In the genomic region with DNA sequence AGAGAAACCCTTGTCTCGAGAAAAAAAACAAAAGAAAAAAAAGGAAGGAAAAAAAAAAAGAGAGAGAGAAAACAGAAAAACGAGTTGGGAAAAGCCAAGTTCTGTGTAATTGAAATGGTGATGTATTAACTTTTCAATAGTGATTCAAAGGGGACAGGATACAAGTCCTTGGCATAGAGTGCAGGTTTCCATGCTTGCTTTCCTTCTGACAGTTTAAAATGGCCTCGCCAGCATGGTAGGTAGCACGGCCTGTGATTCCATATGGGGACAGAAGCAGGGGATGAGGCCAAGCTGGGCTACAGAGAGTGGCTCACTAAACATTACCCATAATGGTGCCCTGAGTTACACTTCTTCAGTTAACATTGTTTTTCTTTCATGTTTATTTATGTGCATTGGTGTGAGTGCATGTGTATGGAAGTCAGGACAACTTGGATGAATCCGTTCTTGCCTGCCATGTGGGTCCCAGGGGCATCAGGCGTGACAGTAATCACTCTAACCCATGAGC, we compare ENCODE assay signal across 23 mouse cellular contexts. TPM values are rescaled to one million over a fixed set of nuclear protein-coding genes. Genes with fewer than 3 reads are reported as not detected.
DNase-seq lines count a peak whose midpoint lies in the region; ATAC-seq and TF ChIP-seq lines count a peak whose summit lies in the region.
"Had no signal": no experiment of that assay in that cellular context is flagged by ENCODE, and none has a peak within 500 bp of the region (broad histone marks: within the 10 kb centered on the region; RNA-seq: fewer than 3 reads in every experiment).

No protein-coding gene starts in this region.

- DNase-seq in kidney, adult 9 months = peak; percentile 51
- no peak for DNase-seq in kidney, postnatal 25 days
- no peak for DNase-seq in MEL (ENCODE audit: low read depth, low spot score)
- no peak for DNase-seq in cerebellum, adult 9-10 months
- DNase-seq in right cerebral cortex, postnatal 36 days (ENCODE audit: low spot score in 2 of 2) = no peak
- DNase-seq: adrenal gland, adult 2 months; adrenal gland, postnatal 25 days; cerebellum, adult 18-20 months; cerebellum, postnatal 10 days; gastrocnemius, postnatal 36 days; heart, adult 18-20 months; heart, postnatal 10 days had no signal

- no peak for TF ChIP-seq EP300 in MEL (IDR thresholded peaks at IDR 0.05; ENCODE audit: low read depth in 1 of 2, low read length in 2 of 2)

- no peaks in the 10 kb centered on the region for H3K4me1 ChIP-seq in MEL (ENCODE audit: control insufficient read depth in 1 of 2, insufficient read depth in 2 of 2, low read length in 2 of 2)
- no peaks in the 10 kb centered on the region for H3K4me1 ChIP-seq in kidney, embryonic 15.5 days
- H3K4me1 ChIP-seq: embryonic facial prominence, embryonic 10.5 days; forebrain, embryonic 10.5 days; forebrain, embryonic 15.5 days; heart, embryonic 10.5 days; hindbrain, embryonic 13.5 days had no signal

- no peak; a peak in 1 of 4 replicates for TF ChIP-seq POLR2A in MEL (IDR thresholded peaks at IDR 0.05; ENCODE audit: control insufficient read depth in 1 of 2, insufficient read depth in 1 of 2, low read depth in 1 of 2, low read length in 2 of 2, poor library complexity in 1 of 2)

- no peak; the same call in 1 of the 2 replicates for ATAC-seq in kidney, embryonic 15.5 days (replicated peaks; ENCODE audit: low FRiP score)
- ATAC-seq: forebrain, embryonic 15.5 days; hindbrain, postnatal 0 days had no signal

- no peak for TF ChIP-seq CTCF in MEL (IDR thresholded peaks at IDR 0.05 in 2 of 3, conservative IDR thresholded peaks at IDR 0.05 in 1 of 3; ENCODE audit: control insufficient read depth in 1 of 3, insufficient read depth in 1 of 3, low read depth in 2 of 3, low read length in 3 of 3, poor library complexity in 1 of 3, severe bottlenecking in 1 of 3)

- peaks cover 0 to 9% of the 10 kb centered on the region in 2 experiments; a peak in 3 of 4 replicates for H3K36me3 ChIP-seq in MEL (ENCODE audit: control insufficient read depth in 1 of 2, insufficient read depth in 2 of 2, low read length in 2 of 2)
- H3K36me3 ChIP-seq in kidney, embryonic 15.5 days = peaks cover 49% of the 10 kb centered on the region

- H3K9ac ChIP-seq in MEL (ENCODE audit: control insufficient read depth, low read depth, low read length, poor library complexity, severe bottlenecking) = no peak overlapping the region
- no peak overlapping the region for H3K9ac ChIP-seq in kidney, embryonic 15.5 days
- H3K9ac ChIP-seq: forebrain, embryonic 15.5 days; hindbrain, embryonic 13.5 days had no signal

- WGBS in kidney, embryonic 15.5 days = 72% methylated on average over 6 of the region's 6 CpGs

- no peak overlapping the region for H3K4me3 ChIP-seq in MEL (ENCODE audit: control insufficient read depth in 1 of 2, insufficient read depth in 1 of 2, low read depth in 2 of 2, low read length in 2 of 2)
- no peak overlapping the region for H3K4me3 ChIP-seq in kidney, embryonic 15.5 days (replicated peaks)
- H3K4me3 ChIP-seq: embryonic facial prominence, embryonic 10.5 days; forebrain, embryonic 10.5 days; forebrain, embryonic 15.5 days; heart, embryonic 10.5 days; hindbrain, embryonic 13.5 days had no signal

- no peak overlapping the region for H3K27ac ChIP-seq in MEL (ENCODE audit: control insufficient read depth, low read depth, low read length)
- H3K27ac ChIP-seq in kidney, embryonic 15.5 days = 0 out of 2 replicates have a peak overlapping the region, but pooled peaks have one; percentile 13
- H3K27ac ChIP-seq: embryonic facial prominence, embryonic 10.5 days; forebrain, embryonic 10.5 days; forebrain, embryonic 15.5 days; heart, embryonic 10.5 days; hindbrain, embryonic 13.5 days; hindbrain, postnatal 0 days had no signal

- no peaks in the 10 kb centered on the region for H3K79me2 ChIP-seq in MEL (ENCODE audit: control insufficient read depth, insufficient read depth, low read length, poor library complexity)

- H3K27me3 ChIP-seq in MEL (ENCODE audit: control insufficient read depth in 1 of 2, insufficient read depth in 2 of 2, low read length in 2 of 2) = no peaks in the 10 kb centered on the region
- no peaks in the 10 kb centered on the region for H3K27me3 ChIP-seq in kidney, embryonic 15.5 days
- H3K27me3 ChIP-seq: forebrain, embryonic 15.5 days; hindbrain, embryonic 13.5 days had no signal

- no peaks in the 10 kb centered on the region for H3K9me3 ChIP-seq in MEL (replicated peaks; ENCODE audit: insufficient read depth, low read length)
- H3K9me3 ChIP-seq in kidney, embryonic 15.5 days (replicated peaks) = no peaks in the 10 kb centered on the region
- H3K9me3 ChIP-seq: embryonic facial prominence, embryonic 10.5 days; forebrain, embryonic 10.5 days; forebrain, embryonic 15.5 days; G1E; heart, embryonic 10.5 days; hindbrain, embryonic 13.5 days had no signal

- TF ChIP-seq RAD21 in MEL (IDR thresholded peaks at IDR 0.05; ENCODE audit: low read depth, low read length) = no peak

- no peak overlapping the region for H3K4me2 ChIP-seq in kidney, embryonic 15.5 days
- H3K4me2 ChIP-seq: forebrain, embryonic 15.5 days; hindbrain, embryonic 13.5 days had no signal

TF ChIP-seq in MEL, 35 proteins besides CTCF, POLR2A, EP300 and RAD21:
- no peak for TF ChIP-seq ZMIZ1 (IDR thresholded peaks at IDR 0.05; ENCODE audit: low read depth, low read length)
- TF ChIP-seq MYC (IDR thresholded peaks at IDR 0.05; ENCODE audit: low read depth, low read length) = no peak
- 0 out of 2 replicates have a peak, but pooled peaks have one; percentile 12 for TF ChIP-seq SMC3 (IDR thresholded peaks at IDR 0.05; ENCODE audit: low read depth, low read length)
- peak; percentile 49; the same call in 1 of the 2 replicates for TF ChIP-seq POLR2AphosphoS2 (IDR thresholded peaks at IDR 0.05; ENCODE audit: low read length)

RNA-seq across cellular contexts. Expression of gene Abl1, which starts 6.4 kb away (rescaled TPM):
- total RNA-seq in MEL (2012; rRNA removed) = 19.8 and 21.3 TPM in 2 replicates
- 10 to 100 TPM in 1 of 2 experiments, not detected in 1; 47.1 TPM for polyA plus RNA-seq in MEL (2012; ENCODE audit: insufficient read depth in 1 of 2, insufficient read length in 2 of 2, low read depth in 1 of 2, low replicate concordance in 2 of 2, missing spikeins in 1 of 2)
- polyA plus RNA-seq in kidney, embryonic 15.5 days (2015; fragmentation: Nextera tagmentation; extraction: Ambion mirVana) = 43.9 and 46.2 TPM in 2 replicates

RNA-seq across cellular contexts. Expression of gene Exosc2, which starts 11.3 kb away (rescaled TPM):
- 138 and 172 TPM in 2 replicates for total RNA-seq in MEL (2012; rRNA removed)
- 100 to 1,000 TPM; 128 to 219 TPM for polyA plus RNA-seq in MEL (2012; ENCODE audit: insufficient read depth in 1 of 2, insufficient read length in 2 of 2, low read depth in 1 of 2, low replicate concordance in 2 of 2, missing spikeins in 1 of 2)
- polyA plus RNA-seq in kidney, embryonic 15.5 days (2015; fragmentation: Nextera tagmentation; extraction: Ambion mirVana) = 75.7 and 77.7 TPM in 2 replicates

RNA-seq across cellular contexts. Expression of gene Prdm12, which starts 41.9 kb away (rescaled TPM):
- total RNA-seq in MEL (2012; rRNA removed) = not detected in 2 replicates
- polyA plus RNA-seq in MEL (2012; ENCODE audit: insufficient read depth in 1 of 2, insufficient read length in 2 of 2, low read depth in 1 of 2, low replicate concordance in 2 of 2, missing spikeins in 1 of 2) = not detected
- not detected in 2 replicates for polyA plus RNA-seq in kidney, embryonic 15.5 days (2015; fragmentation: Nextera tagmentation; extraction: Ambion mirVana)
- total RNA-seq: adrenal gland, adult 2 months; adrenal gland, postnatal 25 days; gastrocnemius, adult 8-10 months; gastrocnemius, postnatal 36 days; heart, adult 18-20 months; heart, postnatal 10 days; hematopoietic stem cell, adult 5-6 weeks; hindbrain, postnatal 0 days had no signal
- polyA plus RNA-seq: adrenal gland, adult 2 months; G1E; heart, embryonic 10.5 days; heart, embryonic 14.5 days had no signal
